Comparison of ENCODE assay signal across 9 mouse cellular contexts in genomic region chr13:113209624-113210023, GRCm38 (mm10). TPM values are rescaled to one million over a fixed set of nuclear protein-coding genes. Genes with fewer than 3 reads are reported as not detected.
DNase-seq lines count a peak whose midpoint lies in the region; ATAC-seq and TF ChIP-seq lines count a peak whose summit lies in the region.
"Had no signal": no experiment of that assay in that cellular context is flagged by ENCODE, and none has a peak within 500 bp of the region (broad histone marks: within the 10 kb centered on the region; RNA-seq: fewer than 3 reads in every experiment).

TSS of gene Esm1 (plus strand) at chr13:113209659.

- H3K36me3 ChIP-seq in lung, postnatal 0 days (ENCODE audit: insufficient read depth, low read length): no peaks in the 10 kb centered on the region
- H3K36me3 ChIP-seq: liver, embryonic 15.5 days had no signal

- no peaks in the 10 kb centered on the region for H3K9me3 ChIP-seq in lung, postnatal 0 days (ENCODE audit: low read length)
- H3K9me3 ChIP-seq: liver, embryonic 15.5 days had no signal

- no peak within 1 kb of the TSS for H3K27ac ChIP-seq in lung, postnatal 0 days (ENCODE audit: low read length)
- H3K27ac ChIP-seq in cerebellum, adult 2 months (ENCODE audit: insufficient read depth, low read length): no peak within 1 kb of the TSS
- H3K27ac ChIP-seq: liver, embryonic 15.5 days had no signal

- H3K27me3 ChIP-seq in lung, postnatal 0 days (replicated peaks; ENCODE audit: insufficient read depth, low read length): no peaks in the 10 kb centered on the region
- no peaks in the 10 kb centered on the region for H3K27me3 ChIP-seq in cerebellum, adult 2 months (ENCODE audit: control insufficient read depth, insufficient read depth, low read length)

- 21% methylated on average over 15 of the region's 15 CpGs for WGBS in lung, postnatal 0 days
- WGBS in cerebellum, adult 2 months: 34% methylated on average over 15 of the region's 15 CpGs

- peak; percentile 37; the same call in 1 of the 2 replicates for ATAC-seq in lung, postnatal 0 days

- H3K4me2 ChIP-seq in lung, postnatal 0 days (replicated peaks; ENCODE audit: low read depth, low read length): peak within 1 kb of the TSS; percentile 8
- H3K4me2 ChIP-seq: liver, embryonic 15.5 days had no signal

- DNase-seq in adrenal gland, postnatal 4 days (ENCODE audit: low spot score in 2 of 2): no peak
- no peak for DNase-seq in adrenal gland, postnatal 36 days
- DNase-seq in CD4-positive helper T cell, adult 2 months (ENCODE audit: low read depth, low spot score): peak; percentile 16
- DNase-seq in induced T-regulatory cell, adult 2 months (ENCODE audit: low read depth): peak; percentile 53
- no peak for DNase-seq in lung, postnatal 0 days (ENCODE audit: low spot score)
- DNase-seq in left cerebral cortex, adult 9 months (ENCODE audit: low spot score in 2 of 2): no peak
- DNase-seq in adipocyte (ENCODE audit: low spot score): no peak
- DNase-seq in cerebellum, adult 2 months: no peak

- H3K4me3 ChIP-seq in lung, postnatal 0 days (ENCODE audit: low read depth, low read length): no peak within 1 kb of the TSS
- H3K4me3 ChIP-seq in cerebellum, adult 2 months (replicated peaks; ENCODE audit: insufficient read depth, low read depth, low read length): no peak within 1 kb of the TSS
- H3K4me3 ChIP-seq: liver, embryonic 15.5 days had no signal

- no peak for TF ChIP-seq CTCF in lung, postnatal 0 days (IDR thresholded peaks at IDR 0.05)
- TF ChIP-seq CTCF in cerebellum, adult 2 months (IDR thresholded peaks at IDR 0.05; ENCODE audit: borderline replicate concordance, insufficient read depth, low read depth, low read length): no peak

- TF ChIP-seq EP300 in lung, postnatal 0 days (IDR thresholded peaks at IDR 0.05): no peak

- no peak for TF ChIP-seq POLR2A in cerebellum, adult 2 months (IDR thresholded peaks at IDR 0.05; ENCODE audit: borderline replicate concordance, insufficient read depth, low read length)

- H3K9ac ChIP-seq in lung, postnatal 0 days (replicated peaks; ENCODE audit: low read depth): no peak within 1 kb of the TSS
- H3K9ac ChIP-seq: liver, embryonic 15.5 days had no signal

- H3K4me1 ChIP-seq in lung, postnatal 0 days (ENCODE audit: insufficient read depth, low read depth, low read length): no peaks in the 10 kb centered on the region
- no peaks in the 10 kb centered on the region for H3K4me1 ChIP-seq in cerebellum, adult 2 months (ENCODE audit: control insufficient read depth, insufficient read depth, low read length)

RNA-seq across cellular contexts. Expression of gene Esm1, which starts in this region (rescaled TPM):
- 10 to 100 TPM; 11.7 to 14.6 TPM for total RNA-seq in adrenal gland, postnatal 4 days (2021)
- 10 to 100 TPM in 1 of 2 experiments, 1 to 10 TPM in 1; 6.7 to 10.4 TPM for total RNA-seq in adrenal gland, postnatal 36 days (2021)
- polyA plus RNA-seq in lung, postnatal 0 days (2015; fragmentation: Nextera tagmentation; extraction: Ambion mirVana): 4.8 and 5.3 TPM in 2 replicates
- 0.07 and 0.14 TPM in 2 replicates for polyA plus RNA-seq in cerebellum, adult 2 months (2012; rRNA removed)

Comparison
In these comparisons a context has a peak if more than half of its experiments do, and no peak if none do; other contexts are left out.
1. DNase-seq: peak in CD4-positive helper T cell, adult 2 months (single experiment) and induced T-regulatory cell, adult 2 months (single experiment); none in adrenal gland, postnatal 4 days (0 of 2), adrenal gland, postnatal 36 days (0 of 2), lung, postnatal 0 days (single experiment), left cerebral cortex, adult 9 months (0 of 2), adipocyte (single experiment) and cerebellum, adult 2 months (0 of 2).